Mouse (Mus musculus): ENCODE measurements around the gene Ndufa4l2.

The Ndufa4l2 gene

DNA sequence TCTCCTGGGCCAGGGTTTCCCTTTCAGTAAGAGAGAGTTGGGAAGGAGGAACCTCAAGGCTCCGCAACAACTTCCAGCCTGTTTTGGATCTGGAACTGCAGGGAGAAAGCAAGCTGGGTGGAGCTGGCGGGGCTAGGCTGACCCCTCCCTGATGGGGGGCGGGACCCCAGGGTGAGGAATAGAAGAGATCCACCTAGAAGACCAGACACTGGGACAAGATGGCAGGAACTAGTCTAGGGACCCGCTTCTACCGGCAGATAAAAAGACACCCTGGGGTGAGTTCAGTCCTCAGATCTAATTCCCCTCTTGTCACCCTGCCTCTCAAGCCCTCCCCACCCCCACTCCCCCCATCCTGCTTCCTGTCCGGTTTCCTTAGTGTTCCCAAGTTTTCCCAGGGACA is at the start of gene Ndufa4l2:
Gene Ndufa4l2 (plus strand): TSS at position 204 of the 400 bp plus-strand sequence.
- no peak for DNase-seq (ENCODE audit: low spot score)

DNA sequence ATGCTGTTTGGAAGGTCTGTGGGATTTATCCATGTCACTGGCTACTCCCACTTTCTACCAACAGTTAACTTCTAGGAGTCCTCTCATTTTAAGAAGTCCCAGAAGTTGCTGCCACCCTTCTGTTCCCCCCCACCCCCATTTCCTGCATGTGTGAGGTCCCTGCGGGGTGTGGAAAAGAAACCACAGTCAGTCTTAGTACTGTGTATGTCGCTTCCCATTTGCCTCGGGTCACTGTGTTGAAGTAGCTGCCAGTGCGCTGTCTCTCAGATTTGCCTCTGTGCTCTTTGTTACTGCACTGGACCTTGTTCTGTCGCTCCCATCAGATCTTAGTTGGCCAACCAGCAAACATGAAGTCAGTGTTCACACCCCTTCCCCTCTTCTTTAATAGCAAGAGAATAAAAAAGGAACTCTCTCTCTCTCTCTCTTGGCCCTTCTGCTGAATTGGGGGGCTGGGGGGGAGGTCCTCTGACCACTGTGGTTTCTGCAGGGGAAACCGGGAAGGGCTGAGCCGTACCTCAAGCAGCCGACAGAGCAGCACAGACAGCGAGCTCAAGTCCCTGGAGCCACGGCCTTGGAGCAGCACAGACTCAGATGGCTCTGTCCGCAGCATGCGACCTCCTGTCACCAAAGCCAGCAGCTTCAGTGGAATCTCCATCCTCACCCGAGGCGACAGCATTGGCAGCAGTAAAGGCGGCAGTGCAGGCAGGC is 43.3 kb upstream of the Ndufa4l2 start:
- no peak for DNase-seq (ENCODE audit: low spot score)

DNA sequence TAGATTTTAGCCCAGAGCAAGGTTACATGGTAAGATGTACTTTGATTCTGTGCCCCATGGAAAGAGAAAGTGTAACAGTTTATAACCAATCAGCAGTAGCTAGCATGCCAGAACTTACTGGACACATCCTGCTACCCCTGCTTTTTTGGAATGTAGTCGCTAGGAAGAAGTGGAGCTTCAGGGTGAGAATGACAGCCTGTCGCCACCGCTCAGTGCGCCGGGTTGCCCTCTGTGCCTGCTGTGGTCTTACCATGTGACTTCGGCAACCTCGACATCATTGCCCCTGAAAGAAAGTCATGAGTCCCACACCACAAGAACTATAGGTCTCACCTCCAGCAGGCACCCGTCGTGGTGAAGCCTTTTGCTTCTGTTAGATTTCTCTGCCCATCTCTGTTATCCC is 42.0 kb upstream of the Ndufa4l2 start:
- no peak for DNase-seq (ENCODE audit: low spot score)

DNA sequence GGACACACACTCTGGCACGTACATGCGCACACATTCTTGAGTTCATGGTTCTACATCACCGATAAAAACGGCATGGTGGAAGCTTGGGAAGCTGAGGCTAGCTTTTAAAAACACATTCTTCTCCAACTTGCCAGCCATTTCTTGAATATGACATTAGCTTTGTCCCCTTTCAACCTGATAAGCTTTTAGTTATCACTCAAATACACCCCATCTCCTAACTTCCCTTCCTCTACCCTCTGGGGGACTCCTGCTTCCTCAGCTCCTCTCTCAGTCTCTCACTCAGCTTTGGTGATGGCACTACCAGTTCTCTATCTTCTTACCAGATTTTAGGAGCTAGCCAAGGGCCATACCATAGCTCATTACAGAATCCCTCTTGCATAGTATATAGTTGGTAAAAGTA is 39.6 kb upstream of the Ndufa4l2 start:
- no peak for DNase-seq (ENCODE audit: low spot score)

DNA sequence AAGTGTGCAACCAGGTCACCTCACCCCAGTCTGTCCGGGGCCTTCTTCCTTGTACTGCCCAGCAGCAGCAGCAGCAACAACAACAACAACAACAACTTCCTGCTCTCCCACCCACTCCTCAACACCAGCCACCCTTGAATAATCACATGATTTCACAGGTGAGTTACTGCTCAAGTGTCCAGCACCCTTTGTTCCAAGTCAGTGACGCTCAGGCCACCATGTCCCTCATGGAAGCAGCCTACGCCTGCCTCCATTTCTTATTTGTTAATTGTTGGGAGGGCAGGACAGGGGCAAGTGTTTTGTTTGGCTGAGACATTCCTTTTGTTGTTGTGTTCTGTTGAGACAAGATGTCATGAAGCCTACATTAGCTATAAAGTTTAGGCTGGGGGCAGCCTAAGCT is 38.2 kb upstream of the Ndufa4l2 start:
- DNase-seq (ENCODE audit: low spot score) = no peak

DNA sequence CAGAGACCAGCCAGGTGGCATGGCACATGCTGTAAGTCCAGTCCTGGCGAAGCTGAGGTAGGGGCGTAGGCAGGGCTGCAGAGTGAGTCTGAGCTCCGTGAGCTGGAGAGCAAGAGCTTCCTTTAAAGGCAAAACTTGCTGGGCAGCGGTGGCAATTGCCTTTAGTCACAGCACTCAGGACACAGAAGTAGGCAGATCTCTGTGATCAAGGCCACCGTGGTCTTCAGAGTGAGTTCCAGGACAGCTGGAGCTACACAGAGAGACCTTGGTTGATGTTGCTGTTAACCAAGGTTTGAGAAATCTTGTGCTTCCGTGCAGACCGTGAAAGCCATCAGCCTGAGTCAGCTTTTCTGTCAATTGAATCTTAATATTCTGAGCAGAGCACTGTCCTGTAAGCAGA is 37.5 kb upstream of the Ndufa4l2 start:
- DNase-seq (ENCODE audit: low spot score) = no peak

DNA sequence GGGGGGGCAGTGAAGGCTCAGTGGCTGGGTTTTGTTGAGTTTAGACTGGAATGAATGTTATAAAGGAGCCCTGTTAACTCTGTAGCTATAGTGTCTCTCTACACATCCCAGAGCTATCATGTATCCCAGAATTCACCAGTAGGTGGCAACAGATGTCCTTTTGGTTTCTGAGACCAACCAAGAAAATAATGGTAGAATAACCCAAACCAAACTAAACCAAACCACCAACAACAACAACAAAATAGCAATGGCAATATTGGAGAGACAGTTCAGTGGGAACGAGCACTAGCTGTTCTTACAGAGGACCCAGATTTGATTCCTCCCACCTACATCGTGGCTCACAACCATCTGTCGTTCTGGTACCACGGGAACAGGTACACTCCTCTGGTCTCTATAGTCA is 35.6 kb upstream of the Ndufa4l2 start:
- no peak for DNase-seq (ENCODE audit: low spot score)

DNA sequence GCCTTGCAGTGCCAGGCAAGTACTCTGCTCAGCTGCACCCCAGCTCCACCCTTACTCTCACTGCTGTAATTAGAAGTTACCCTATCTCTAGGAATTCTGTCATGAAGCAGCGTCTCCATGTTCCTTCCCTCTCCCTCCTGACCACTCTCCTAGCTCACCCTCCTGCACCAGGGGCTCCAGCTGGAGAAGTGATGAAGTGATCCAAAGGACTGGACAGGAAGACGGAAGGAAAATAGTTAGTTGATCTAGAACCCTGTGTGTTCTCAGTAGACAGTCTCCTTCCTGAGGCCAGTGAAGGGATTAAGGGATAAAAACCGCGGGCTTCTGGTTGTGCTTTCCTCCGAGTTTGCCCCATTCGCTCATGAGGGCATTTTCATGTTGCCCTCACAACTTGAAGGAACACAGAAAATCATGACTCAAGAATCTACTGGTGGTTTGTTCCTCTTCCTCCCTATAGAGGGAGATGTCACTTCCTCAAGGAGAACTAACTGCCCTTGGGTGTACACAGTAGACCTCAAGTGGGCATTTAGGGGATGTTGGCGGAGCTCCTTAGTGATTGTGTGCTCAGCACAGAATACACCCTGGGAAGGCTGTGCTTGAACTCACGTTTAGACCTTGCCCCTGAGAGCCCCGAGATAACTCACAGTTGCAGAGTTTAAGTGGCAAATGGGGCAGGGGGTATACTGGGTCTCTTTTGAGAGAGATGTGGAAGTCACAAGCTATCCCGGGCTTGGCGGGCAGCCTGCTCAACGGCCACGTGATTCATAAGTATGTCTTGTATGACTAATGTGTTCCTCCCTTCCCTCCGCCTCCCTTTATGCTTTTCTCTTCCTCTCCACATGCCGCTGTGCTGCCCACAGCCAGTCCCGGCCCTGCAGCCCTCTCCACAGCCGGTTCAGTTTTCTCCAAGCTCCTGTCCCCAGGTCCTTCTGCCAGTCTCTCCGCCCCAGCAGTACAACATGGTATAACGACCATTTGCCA is 33.6 kb upstream of the Ndufa4l2 start:
- no peak for DNase-seq (ENCODE audit: low spot score)

DNA sequence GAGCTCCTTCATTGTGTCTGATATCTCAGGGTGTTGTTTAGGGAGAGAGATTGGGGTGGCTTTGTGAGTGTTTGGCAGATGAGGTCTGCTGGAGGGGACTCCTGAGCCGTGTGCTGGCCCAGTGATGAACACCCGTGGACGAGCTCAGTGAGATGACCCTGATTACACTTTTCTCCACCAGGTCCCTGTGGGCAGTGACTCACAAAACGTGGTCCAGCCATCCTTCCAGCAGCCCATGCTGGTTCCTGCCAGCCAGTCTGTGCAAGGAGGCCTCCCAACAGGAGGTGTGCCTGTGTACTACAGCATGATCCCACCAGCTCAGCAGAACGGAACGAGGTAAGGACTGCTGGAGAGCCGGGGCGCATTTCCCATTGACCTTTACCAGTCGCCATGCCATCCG is 29.5 kb upstream of the Ndufa4l2 start:
- DNase-seq (ENCODE audit: low spot score) = no peak

DNA sequence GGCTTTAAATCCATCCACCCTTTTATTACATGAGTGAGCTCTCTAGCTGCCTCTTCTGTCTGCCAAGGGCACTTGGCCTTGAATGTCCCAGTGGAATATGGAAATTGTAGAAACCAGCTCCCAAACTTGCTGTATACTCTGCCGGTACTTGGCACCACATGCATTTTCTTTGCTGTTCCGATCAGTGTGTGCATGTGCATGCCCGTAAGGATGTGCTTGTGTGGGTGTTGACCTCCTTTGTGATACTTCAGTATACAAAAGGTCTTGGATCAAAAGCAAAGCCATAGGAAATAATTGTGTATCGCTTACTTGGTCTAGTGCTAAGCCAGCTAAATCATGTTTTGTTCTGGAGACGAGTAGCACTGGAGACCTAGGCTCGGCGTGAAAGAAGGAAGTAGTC is 25.9 kb upstream of the Ndufa4l2 start:
- DNase-seq (ENCODE audit: low spot score) = no peak

DNA sequence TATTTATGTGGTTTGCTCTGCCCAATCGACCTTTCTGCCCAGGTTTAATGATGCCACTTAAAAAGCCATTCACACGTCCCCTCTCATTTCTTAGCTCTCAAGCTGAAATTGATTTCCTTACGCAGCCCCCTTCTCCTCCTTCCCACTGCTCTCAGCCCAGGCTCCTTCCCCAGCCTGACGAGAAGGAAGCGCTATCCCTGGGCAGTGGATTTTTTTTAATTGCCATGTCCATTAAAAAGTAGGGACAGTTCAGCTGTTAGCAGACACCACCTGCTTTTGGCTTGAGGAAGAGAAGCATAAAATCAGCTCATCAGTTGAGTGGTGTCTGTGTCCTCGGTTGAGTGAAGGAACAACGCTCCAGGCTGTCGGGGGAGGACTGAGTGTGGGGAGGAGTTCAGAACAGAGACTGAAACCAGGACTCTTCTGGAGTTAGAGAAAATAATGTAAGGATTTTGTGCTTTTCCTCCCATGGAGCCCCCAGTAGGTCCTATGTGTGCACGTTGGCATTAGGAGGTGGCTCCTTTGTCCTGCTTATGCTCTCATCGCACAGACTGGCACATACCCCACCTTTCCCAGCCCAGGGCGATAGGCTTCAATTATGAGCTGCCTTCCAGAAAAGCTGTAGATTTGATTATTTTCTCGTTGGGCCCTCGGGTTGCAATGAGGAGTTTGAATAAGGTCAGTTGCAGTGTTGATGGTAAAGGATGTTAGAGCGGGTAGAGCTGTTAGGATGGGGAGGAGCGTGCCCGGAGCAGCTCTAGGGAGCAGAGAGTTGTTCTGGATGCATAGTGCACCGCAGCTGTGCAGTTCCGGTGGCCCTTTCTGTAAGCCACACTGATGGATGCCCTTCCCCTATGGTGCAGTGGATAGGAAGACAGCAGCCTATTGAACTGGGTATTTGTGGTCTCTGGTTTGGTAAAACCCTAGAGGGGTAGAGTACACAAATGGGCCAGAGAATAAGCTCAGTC is 24.3 kb upstream of the Ndufa4l2 start:
- DNase-seq (ENCODE audit: low spot score) = no peak

DNA sequence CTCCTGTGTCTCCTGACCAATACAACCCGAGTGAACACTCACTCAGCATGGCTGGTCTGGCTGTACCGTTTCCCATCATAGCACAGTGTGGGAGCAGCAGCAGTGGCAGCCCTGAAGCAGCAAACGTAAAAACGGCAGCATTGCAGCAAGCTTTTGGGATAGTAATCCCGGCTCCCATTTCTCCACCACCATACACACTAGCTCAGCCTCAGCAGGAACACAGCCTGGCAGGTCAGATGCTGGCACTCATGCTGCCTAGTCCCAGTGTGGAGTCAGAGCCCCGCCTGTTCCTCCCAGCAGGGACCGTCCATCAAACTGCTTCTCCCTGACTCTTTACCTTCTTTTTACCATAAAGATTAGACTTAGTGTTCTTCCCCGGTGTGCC is 23.6 kb upstream of the Ndufa4l2 start:
- DNase-seq (ENCODE audit: low spot score) = no peak

DNA sequence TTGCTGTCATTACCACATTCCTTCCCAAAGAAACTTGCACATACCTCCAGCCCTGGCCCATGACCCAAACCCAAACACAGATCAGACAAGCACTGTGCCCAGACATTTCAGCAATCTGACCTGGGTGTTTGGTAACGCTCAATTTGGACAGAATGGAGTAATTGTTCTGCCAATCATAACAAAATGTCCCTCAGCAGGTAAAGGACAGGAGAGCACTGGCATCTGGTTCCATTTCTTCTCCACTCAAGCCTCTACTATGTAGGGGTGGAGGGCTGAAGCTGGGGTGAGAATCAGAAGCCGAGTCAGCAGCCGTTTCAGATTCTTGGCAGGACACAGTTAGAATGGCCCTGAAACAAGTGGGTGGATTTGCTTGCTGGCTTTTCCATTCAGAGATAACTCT is 22.6 kb upstream of the Ndufa4l2 start:
- DNase-seq (ENCODE audit: low spot score) = no peak

DNA sequence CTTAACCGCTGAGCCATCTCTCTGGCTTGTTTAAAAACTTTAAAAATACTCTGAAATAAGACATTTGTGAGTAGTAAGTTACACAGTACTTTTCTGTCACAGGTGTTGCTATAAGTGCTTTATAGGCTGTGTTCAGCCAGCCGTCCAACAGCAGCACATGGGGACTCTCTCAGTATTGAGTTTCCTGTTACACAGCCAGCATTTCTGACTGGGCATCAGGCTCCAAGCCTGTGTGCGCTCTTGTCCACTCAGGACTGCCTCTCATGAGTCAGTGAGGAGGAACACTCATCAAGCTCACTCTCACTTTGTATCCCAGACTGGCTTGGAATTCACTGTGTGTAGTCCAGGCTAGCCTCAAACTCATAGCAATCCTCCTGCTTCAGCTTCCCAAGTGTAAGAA is 18.6 kb upstream of the Ndufa4l2 start:
- DNase-seq (ENCODE audit: low spot score) = no peak

DNA sequence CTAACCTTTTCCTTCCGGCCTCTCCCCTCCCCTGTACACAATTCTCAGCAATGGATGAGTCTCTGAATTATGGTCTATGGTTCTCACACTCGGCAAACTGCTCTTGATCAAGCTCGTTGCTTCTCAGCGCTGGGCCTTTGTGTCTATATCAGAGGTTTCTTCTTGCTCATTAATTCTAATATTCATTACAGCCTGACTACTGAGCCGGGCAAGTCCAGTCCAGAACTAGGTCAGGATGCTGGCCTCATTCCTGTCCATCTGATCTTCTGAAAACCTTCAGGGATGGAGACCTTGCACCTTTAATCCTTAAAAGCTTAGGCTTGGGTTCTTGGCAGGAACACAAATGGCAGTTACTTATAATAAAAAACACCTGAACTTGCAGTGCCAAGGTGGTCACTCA is 15.3 kb upstream of the Ndufa4l2 start:
- no peak for DNase-seq (ENCODE audit: low spot score)

DNA sequence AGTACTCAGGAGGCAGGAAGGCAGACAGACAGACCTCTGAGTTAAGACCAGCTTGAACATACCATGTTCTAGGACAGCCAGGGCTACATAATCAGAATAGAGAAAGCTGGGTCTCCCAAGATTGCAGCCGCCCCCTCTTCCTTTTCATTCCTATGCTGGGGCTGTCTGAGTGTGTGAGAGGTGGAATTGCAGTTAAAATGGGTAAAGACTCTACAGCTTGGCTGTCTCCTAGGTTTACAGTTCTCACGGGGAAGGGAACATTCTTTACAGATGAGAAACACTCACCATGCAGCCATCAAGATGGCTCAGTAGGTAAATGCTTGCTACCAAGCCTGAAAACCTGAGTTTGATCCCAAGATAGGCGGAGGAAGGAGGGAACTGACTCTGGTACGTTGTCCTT is 14.7 kb upstream of the Ndufa4l2 start:
- DNase-seq (ENCODE audit: low spot score) = no peak

DNA sequence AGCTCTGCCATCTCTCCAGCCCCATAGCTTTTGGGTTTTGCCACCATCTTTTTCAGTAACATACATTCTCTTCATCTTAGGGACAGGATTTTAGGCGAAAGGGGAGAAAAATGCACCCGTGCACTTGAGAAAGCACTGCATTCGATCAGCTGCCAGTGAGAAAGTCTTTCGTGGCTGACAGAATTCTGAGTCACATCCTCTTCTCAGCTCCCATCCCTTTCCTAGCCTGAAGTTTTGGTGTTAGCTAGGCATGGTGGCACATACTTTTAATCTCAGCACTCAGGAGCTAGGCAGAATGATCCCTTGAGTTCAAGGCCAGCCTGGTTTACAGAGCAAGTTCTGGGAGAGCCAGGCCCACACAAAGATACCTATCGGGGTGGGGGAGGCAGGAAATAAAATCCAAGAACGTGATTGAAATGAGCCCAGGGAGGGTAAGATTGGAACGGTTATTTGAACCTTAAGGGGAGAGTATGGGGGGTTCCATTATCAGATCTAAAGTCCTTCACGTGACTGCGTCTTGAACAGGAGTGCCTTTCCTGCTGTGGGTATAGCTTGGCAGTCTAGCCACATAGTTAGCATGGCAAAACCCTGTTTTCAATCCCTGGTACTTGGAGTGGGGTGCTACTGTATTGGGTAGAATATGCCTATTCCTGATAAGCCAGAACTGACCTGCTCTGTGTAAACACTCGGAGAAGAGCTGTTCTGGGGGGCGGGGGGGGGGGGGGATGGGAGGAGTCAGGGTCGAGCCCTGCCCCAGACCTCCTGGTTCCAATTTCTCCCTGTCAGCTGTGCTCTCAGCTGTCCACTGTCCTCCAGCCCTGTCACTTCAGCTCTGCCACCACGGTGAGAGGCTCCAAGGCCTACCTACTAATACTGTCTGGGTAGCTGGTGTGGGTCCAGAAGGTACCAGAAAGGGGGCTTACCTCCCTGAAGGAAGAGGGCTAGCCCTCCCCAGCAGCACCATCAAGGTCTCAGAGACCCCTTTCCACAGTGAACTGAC is 13.6 kb upstream of the Ndufa4l2 start, which contains the start of gene Stac3:
Gene Stac3 (plus strand): TSS at position 793 of the 1,000 bp plus-strand sequence.
- no peak for DNase-seq (ENCODE audit: low spot score)

DNA sequence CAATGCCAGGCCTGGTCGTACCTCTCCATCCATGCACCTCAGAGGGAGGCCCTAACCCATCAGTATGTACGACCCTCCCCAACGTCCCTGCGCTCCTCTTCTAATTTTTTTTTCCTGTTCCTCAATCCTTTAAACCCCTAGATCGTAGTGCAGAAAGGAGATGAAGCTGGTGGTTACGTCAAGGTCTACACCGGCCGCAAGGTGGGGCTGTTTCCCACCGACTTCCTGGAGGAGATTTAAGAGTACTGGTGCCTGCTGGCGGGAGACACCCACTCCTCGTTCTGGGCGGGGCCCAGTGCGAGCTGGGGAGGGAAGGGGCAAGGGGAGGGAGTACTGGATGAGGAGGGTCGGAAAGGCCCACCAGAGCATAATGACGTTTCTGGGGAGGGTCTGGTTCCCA is 6.5 kb upstream of the Ndufa4l2 start:
- DNase-seq (ENCODE audit: low spot score) = peak; percentile 56

DNA sequence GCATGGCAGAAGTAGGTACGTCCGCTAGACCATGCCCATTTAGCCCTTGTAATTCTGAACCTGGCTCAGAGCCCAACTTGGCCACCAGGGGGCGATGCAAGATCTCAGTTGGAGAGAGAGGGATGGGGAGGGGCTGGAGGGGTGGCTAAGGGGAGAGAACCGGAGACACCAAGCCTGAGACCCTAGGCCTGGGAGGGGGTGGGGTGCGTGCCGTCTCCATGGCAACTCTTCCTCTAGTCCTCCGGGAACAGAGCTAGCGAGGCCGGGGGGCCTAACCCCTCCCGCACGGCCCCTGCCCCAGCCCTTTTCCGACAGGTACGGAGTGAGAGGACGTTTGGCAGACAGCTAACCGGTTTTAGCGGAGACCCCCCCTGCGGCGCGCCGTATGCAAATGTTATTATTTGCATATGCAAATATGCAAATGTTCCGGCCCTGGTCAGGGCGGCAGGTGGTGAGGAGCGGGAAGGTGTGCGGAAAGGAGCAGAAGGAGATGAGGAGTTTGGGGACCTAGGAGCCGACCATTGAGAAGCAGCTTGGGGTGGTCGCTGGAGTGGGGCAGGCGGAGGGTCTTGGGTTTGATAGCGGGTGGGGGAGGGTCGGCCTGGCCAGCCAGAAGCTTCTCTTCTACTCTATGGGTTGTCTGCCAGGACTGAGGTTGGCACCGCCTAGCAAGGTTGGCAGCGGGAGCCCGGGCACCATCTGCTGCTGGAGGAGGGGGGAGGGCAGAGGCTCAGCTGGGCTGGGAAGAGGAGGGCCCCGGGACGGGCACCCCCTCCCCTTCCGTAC is 5.5 kb upstream of the Ndufa4l2 start:
- peak; percentile 73 for DNase-seq (ENCODE audit: low spot score)

Measured in spleen, adult 12 weeks (tissue).